Mouse (Mus musculus) thymus, adult 18-20 months (tissue): ENCODE measurements at regions not wholly inside any gene's neighbourhood (a gene's known extent, or its start where the extent isn't known, plus 50 kb on each side); places are given as distances from the start of the nearest gene placed in this dataset.

ENCODE experiments used
- DNase-seq, 2 experiments: peaks; one replicate each; pipeline ENCODE4 v3.0.0; 2022; ENCODE audit warnings: mixed read lengths in 2 of 2

- peak in 1 of 2 experiments; percentile 11 for DNase-seq
Observed at GRCm38 (mm10) chr6:143373686-143374273, 206.8 kb downstream of the Etnk1 start.

GRCm38 (mm10) chr6:143375951-143376713 lies 209.1 kb downstream of the Etnk1 start:
- no peak for DNase-seq

GRCm38 (mm10) chr6:143377121-143377520 lies 210.1 kb downstream of the Etnk1 start:
- DNase-seq, result no peak

GRCm38 (mm10) chr6:143378126-143378525 lies 211.1 kb downstream of the Etnk1 start:
- DNase-seq, result no peak

- DNase-seq, result no peak
Observed at GRCm38 (mm10) chr6:143380490-143380889, 213.5 kb downstream of the Etnk1 start.

- no peak for DNase-seq
Observed at GRCm38 (mm10) chr6:143386597-143387450, 219.8 kb downstream of the Etnk1 start.

- no peak for DNase-seq
Observed at GRCm38 (mm10) chr6:143393543-143394207, 226.7 kb downstream of the Etnk1 start.

GRCm38 (mm10) chr6:143394377-143394776 lies 227.4 kb downstream of the Etnk1 start:
- DNase-seq, result no peak

GRCm38 (mm10) chr6:143401436-143401835 lies 234.4 kb downstream of the Etnk1 start:
- no peak for DNase-seq

GRCm38 (mm10) chr6:143401921-143402320 lies 234.9 kb downstream of the Etnk1 start:
- DNase-seq, result no peak

- no peak for DNase-seq
Observed at GRCm38 (mm10) chr6:143402766-143403165, 235.7 kb downstream of the Etnk1 start.

- DNase-seq, result no peak
Observed at GRCm38 (mm10) chr6:143404521-143404920, 237.5 kb downstream of the Etnk1 start.

- DNase-seq, result no peak
Observed at GRCm38 (mm10) chr6:143412056-143412455, 245.0 kb downstream of the Etnk1 start.

GRCm38 (mm10) chr6:143412721-143413120 lies 245.7 kb downstream of the Etnk1 start:
- DNase-seq, result no peak

- DNase-seq, result no peak
Observed at GRCm38 (mm10) chr6:143414590-143415382, 247.8 kb downstream of the Etnk1 start.

- DNase-seq, result no peak
Observed at GRCm38 (mm10) chr6:143415383-143415778, 248.4 kb downstream of the Etnk1 start.

- DNase-seq, result no peak
Observed at GRCm38 (mm10) chr6:143419872-143420271, 252.9 kb downstream of the Etnk1 start.

- DNase-seq, result no peak
Observed at GRCm38 (mm10) chr6:143423026-143423425, 256.0 kb downstream of the Etnk1 start.

GRCm38 (mm10) chr6:143425182-143425829 lies 258.3 kb downstream of the Etnk1 start:
- no peak for DNase-seq

GRCm38 (mm10) chr6:143431896-143432450 lies 265.0 kb downstream of the Etnk1 start:
- no peak for DNase-seq
